Mouse (Mus musculus) kidney, postnatal 0 days (tissue): ENCODE results near the gene Scaf11. TPM values are rescaled to one million over a fixed set of nuclear protein-coding genes. Genes with fewer than 3 reads are reported as not detected.
A peak's percentile ranks its signal among the peaks of the same experiment; 100 is the strongest.

Source experiments
- ATAC-seq: fragments of 200-750 bp; cut with Nextera tagmentation; replicated peaks from 2 replicates; pipeline ENCODE4 v1.8.0; 2017; ENCODE audit warnings: low read depth, moderate number of reproducible peaks, moderate TSS enrichment, moderate library complexity; ENCODE audit not compliant: low FRiP score
- DNase-seq: peaks from one replicate; pipeline ENCODE4 v3.0.0-alpha.2; 2016; ENCODE audit warnings: low spot score
- H3K27ac ChIP-seq: fragments of 300-500 bp; sonication (generic); 2 replicates; pipeline ENCODE4 v1.5.1; 2014; ENCODE audit warnings: mild to moderate bottlenecking
- H3K27me3 ChIP-seq: fragments of 300-500 bp; sonication (generic); 2 replicates; pipeline ENCODE4 v1.6.1; 2014; ENCODE audit warnings: low read length, mixed read lengths; ENCODE audit not compliant: insufficient read depth
- H3K36me3 ChIP-seq: fragments of 300-500 bp; sonication (generic); 2 replicates; pipeline ENCODE4 v1.6.1; 2014; ENCODE audit warnings: low read length, mixed read lengths; ENCODE audit not compliant: insufficient read depth
- H3K4me1 ChIP-seq: fragments of 300-500 bp; sonication (generic); replicated peaks from 2 replicates; pipeline ENCODE4 v1.6.1; 2014; ENCODE audit warnings: antibody characterized with exemption, low read length, mixed read lengths; ENCODE audit not compliant: insufficient read depth
- H3K4me2 ChIP-seq: fragments of 300-500 bp; sonication (generic); 2 replicates; pipeline ENCODE4 v1.6.1; 2014; ENCODE audit warnings: mild to moderate bottlenecking, low read length, moderate library complexity, mixed read lengths
- H3K4me3 ChIP-seq: fragments of 300-500 bp; sonication (generic); replicated peaks from 2 replicates; pipeline ENCODE4 v1.5.1; 2014; ENCODE audit warnings: low read depth, low read length
- H3K9ac ChIP-seq: fragments of 300-500 bp; sonication (generic); 2 replicates; pipeline ENCODE4 v1.6.1; 2014; ENCODE audit warnings: low read depth, low read length
- H3K9me3 ChIP-seq: fragments of 300-500 bp; sonication (generic); replicated peaks from 2 replicates; pipeline ENCODE4 v1.6.1; 2016; ENCODE audit warnings: low read length, inconsistent platforms, mixed read lengths
- CTCF ChIP-seq: IDR thresholded peaks from 2 replicates; pipeline ENCODE4 v1.5.1; 2016; ENCODE audit warnings: antibody characterized with exemption, low read depth, mild to moderate bottlenecking, moderate library complexity
- WGBS: fragments of 180-500 bp; shearing (Covaris S2); extraction: QIAGEN DNeasy Blood & Tissue Kit; methylation state at CpG from one replicate; pipeline ENCODE4 v1.1.7; 2014; 5-methylcytosine and 5-hydroxymethylcytosine counted together
- polyA plus RNA-seq: library from polyadenylated mRNA; unstranded; fragments of >200 nt; fragmentation: Nextera tagmentation; extraction: Ambion mirVana; gene quantifications from 2 replicates; pipeline ENCODE4 v1.2.1, GENCODE M21; 2015

Scaf11 gene
- polyA plus RNA-seq, 1 experiment from 2014 or later: 81.5 TPM

DNA sequence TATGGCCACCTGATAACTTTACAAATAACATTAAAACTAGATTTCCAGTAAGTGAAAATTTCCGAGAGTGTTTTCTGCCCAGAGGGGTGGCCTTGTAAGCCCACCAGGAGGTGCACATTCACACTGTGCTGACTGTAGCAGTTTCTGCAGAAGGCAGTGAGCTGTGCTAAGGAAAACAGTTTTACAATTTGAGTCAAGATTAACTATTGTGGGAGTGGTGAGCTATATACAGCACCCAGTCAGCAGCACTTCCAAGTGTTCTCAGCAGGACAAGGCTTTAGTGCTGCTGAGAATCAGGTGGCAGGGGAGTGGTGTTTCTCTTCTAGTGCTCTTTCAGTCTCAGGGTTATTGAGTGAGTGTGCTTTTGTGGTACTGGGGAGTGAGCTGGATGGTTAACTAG, 72.1 kb downstream of the Scaf11 start:
- Histone ChIP-seq H3K4me1 (no peaks in the 10 kb centered on the region), H3K27me3 (no peaks in the 10 kb centered on the region), H3K9ac (no peak overlapping the region), H3K36me3 (peaks cover 31% of the 10 kb centered on the region), H3K9me3 (no peaks in the 10 kb centered on the region), H3K4me3 (no peak overlapping the region), H3K27ac (no peak overlapping the region), H3K4me2 (no peak overlapping the region)
- ATAC-seq (peak; percentile 29; the same call in 1 of the 2 replicates), DNase-seq (no peak)
- TF ChIP-seq CTCF: peak; percentile 19; the same call in 1 of the 2 replicates
- 59% methylated on average over 1 of the region's 1 CpGs for WGBS

DNA sequence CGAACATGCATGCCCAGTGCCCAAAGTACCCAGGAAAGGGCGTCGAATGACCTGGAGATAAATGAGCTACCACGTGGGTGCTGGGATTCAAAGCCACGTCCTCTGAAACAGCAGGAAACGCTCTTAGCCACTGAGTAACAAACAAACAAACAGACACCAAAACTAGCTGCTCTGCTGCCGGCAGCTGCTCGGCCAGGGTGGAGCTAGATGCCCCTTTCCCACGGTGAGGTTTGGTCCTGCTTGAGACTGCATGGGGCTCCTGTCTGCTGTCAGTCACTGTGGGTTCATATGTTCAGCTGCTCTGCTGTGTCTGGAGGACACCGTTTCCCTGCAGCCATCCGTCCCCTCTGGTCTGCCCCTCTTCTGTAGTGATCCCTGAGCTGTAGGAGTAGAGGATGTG, 78.4 kb downstream of the Scaf11 start:
- no peak for ATAC-seq
- no peaks in the 10 kb centered on the region for H3K4me1 ChIP-seq
- 91% methylated on average over 11 of the region's 11 CpGs for whole genome bisulfite sequencing
- no peak overlapping the region for H3K4me3 ChIP-seq
- no peak for DNase-seq
- H3K4me2 ChIP-seq: no peak overlapping the region
- peaks cover 26% of the 10 kb centered on the region; the same call in 1 of the 2 replicates for H3K36me3 ChIP-seq
- no peak overlapping the region for H3K9ac ChIP-seq
- no peaks in the 10 kb centered on the region for H3K9me3 ChIP-seq
- TF ChIP-seq CTCF: no peak
- no peak overlapping the region for H3K27ac ChIP-seq
- no peaks in the 10 kb centered on the region for H3K27me3 ChIP-seq

DNA sequence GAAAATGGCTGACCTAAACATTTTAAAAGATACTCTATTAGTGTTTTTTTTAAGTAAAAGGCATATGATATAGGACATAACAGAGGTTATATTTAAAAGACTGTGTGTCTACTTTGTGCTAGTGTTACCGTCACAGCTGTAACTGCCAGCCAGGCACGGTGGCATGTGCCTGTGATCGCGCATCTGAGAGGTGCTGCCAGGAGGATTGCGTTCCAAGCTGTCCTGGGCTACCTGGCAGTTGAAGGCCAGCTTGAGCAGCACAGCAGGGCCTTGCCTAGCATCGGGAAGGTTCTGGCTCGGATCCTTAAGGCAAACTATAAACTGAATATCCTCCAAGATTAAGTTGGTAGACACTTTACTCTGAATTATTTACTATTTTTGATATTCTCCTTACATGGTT, 82.9 kb downstream of the Scaf11 start:
- 90% methylated on average over 7 of the region's 7 CpGs for WGBS
- no peak for TF ChIP-seq CTCF
- Histone ChIP-seq H3K9ac (no peak overlapping the region), H3K4me1 (no peaks in the 10 kb centered on the region), H3K4me2 (no peak overlapping the region), H3K9me3 (no peaks in the 10 kb centered on the region), H3K27me3 (no peaks in the 10 kb centered on the region), H3K36me3 (peaks cover 20% of the 10 kb centered on the region; the same call in 1 of the 2 replicates), H3K4me3 (no peak overlapping the region), H3K27ac (no peak overlapping the region)
- DNase-seq (no peak), ATAC-seq (no peak)

DNA sequence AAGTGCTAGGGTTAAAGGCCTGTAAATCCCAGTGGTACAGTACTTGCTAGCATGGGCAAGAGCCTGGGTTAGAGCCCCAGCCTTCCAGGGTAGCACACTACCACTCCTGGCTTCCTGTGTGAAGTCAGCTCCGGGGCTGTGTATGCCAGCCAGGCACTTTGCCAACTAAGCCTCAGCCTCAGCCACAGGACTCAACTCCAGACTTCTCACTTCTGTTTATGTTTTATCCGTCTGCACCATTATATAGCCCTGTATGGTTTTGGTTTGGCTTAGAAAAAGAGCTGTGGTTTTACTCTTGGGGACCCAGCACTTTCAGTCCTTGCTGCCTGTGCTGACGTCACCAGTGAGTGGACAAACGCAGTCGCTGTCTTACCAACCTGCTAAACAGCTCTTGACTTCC, 83.4 kb downstream of the Scaf11 start:
- Histone ChIP-seq H3K27ac (no peak overlapping the region), H3K36me3 (peaks cover 22% of the 10 kb centered on the region), H3K4me2 (no peak overlapping the region), H3K4me3 (no peak overlapping the region), H3K4me1 (no peaks in the 10 kb centered on the region), H3K9me3 (no peaks in the 10 kb centered on the region), H3K27me3 (no peaks in the 10 kb centered on the region), H3K9ac (no peak overlapping the region)
- TF ChIP-seq CTCF: no peak
- DNase-seq (no peak), ATAC-seq (no peak)
- WGBS: 82% methylated on average over 5 of the region's 5 CpGs

DNA sequence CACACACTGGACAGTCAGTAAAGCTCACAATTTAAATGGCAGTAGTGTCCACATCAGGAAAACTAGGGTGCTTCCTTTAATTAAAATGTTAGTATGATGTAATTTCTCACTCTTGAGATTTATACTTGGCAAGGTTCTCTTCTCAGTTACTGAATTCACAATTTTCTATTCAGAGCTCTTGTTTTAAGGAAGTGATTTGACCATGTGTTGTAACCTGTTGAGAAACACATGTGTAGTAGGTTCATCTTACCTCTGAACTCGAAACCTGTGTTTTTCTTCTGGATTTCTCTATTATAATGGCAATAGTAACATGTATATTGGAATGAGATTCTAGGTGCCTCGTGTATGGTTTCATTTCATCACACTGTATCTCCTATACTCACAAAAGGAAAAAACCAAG, 84.4 kb downstream of the Scaf11 start:
- TF ChIP-seq CTCF: no peak
- no peak overlapping the region for H3K4me2 ChIP-seq
- H3K27me3 ChIP-seq: no peaks in the 10 kb centered on the region
- H3K4me1 ChIP-seq: no peaks in the 10 kb centered on the region
- peaks cover 28% of the 10 kb centered on the region for H3K36me3 ChIP-seq
- no peak overlapping the region for H3K9ac ChIP-seq
- no peaks in the 10 kb centered on the region for H3K9me3 ChIP-seq
- 92% methylated on average over 2 of the region's 2 CpGs for WGBS
- H3K4me3 ChIP-seq: no peak overlapping the region
- DNase-seq: no peak
- H3K27ac ChIP-seq: no peak overlapping the region
- ATAC-seq: no peak

DNA sequence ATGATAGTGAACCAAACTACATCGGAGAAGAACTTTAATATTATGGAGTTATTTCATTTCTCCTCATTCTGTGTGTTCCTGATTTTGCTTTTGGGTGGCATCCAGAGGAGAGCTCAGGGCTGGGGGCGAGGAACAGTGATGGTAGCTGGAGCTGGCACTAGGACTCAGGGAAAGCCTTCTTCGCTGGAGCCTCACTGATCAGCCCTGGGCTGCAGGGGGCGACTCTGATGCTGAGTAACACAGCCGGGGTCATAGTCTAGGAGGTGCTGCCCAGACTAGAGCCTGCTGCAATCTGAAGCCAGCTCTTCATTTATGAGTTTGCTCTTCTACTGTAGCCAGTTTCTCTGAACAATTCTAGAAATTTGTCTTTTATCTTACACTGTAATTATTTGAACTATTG, 87.5 kb downstream of the Scaf11 start:
- Histone ChIP-seq H3K36me3 (peaks cover 48% of the 10 kb centered on the region), H3K9me3 (no peaks in the 10 kb centered on the region), H3K9ac (no peak overlapping the region), H3K27ac (no peak overlapping the region), H3K4me3 (no peak overlapping the region), H3K27me3 (no peaks in the 10 kb centered on the region), H3K4me1 (no peaks in the 10 kb centered on the region), H3K4me2 (no peak overlapping the region)
- ATAC-seq (no peak), DNase-seq (no peak)
- peak; percentile 11; the same call in 1 of the 2 replicates for TF ChIP-seq CTCF
- WGBS: 93% methylated on average over 5 of the region's 5 CpGs

DNA sequence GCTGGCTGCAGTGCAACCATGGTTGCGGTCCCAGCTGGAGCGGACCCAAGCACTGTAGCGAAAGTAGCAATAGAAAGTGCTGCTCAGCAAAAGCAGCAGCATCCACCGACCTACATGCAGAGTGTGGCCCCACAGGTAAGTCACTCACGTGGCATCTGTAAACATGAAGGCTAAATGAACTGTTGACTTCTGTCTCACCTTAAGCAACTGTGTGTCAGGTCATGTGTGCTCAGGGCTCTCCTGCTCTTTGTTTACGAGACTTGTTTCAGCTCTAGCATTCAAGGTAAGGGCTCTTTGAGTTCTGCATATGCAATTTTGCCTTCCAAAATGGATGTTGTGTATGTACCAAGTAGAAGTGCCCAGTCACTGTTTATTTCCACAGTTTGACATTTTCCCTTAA, 88.0 kb downstream of the Scaf11 start:
- H3K9ac ChIP-seq: no peak overlapping the region
- ATAC-seq (no peak), DNase-seq (no peak)
- no peaks in the 10 kb centered on the region for H3K9me3 ChIP-seq
- H3K27me3 ChIP-seq: no peaks in the 10 kb centered on the region
- no peak overlapping the region for H3K27ac ChIP-seq
- H3K36me3 ChIP-seq: peaks cover 53% of the 10 kb centered on the region
- H3K4me1 ChIP-seq: no peaks in the 10 kb centered on the region
- H3K4me2 ChIP-seq: no peak overlapping the region
- H3K4me3 ChIP-seq: no peak overlapping the region
- TF ChIP-seq CTCF: no peak
- 90% methylated on average over 6 of the region's 6 CpGs for WGBS
